Mouse (Mus musculus): ENCODE results near the gene Fgr. TPM values are rescaled to one million over a fixed set of nuclear protein-coding genes. Genes with fewer than 3 reads are reported as not detected.
A peak's percentile ranks its signal among the peaks of the same experiment; 100 is the strongest.

Fgr gene
- polyA plus RNA-seq, 1 experiment from 2014 or later, result 0.81 TPM

DNA sequence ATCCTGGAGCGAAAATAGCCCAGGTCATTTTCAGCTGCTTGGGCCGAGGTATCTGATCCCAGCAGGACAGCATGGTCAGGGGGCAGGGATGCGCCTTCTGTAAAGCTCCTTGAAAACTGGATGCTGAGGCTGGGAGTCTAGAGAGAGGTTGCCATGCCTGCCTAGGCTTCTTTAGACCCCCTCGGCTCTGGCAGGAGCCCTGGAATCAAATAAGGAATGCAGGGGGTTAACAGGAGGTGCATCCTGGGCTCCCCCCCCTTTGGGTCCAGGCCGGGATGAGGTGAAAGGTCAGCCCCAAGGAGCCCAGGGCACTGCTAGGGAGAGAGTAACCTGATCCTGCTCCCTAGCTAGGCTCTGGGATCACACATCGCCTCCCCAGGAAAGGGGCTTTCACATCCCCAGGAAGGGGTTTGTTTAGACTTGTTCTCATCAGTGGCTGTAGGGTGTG, 70.8 kb downstream of the Fgr start:
- H3K27ac ChIP-seq, result peak overlapping the region; percentile 95
- no peaks in the 10 kb centered on the region for H3K36me3 ChIP-seq
- H3K4me2 ChIP-seq, result peak overlapping the region; percentile 99
- H3K4me1 ChIP-seq, result peaks cover 100% of the 10 kb centered on the region
- H3K9ac ChIP-seq, result no peak overlapping the region
- WGBS, result 23% methylated on average over 6 of the region's 6 CpGs
- 0 out of 2 replicates have a peak, but pooled peaks have one; percentile 2 for ATAC-seq (replicated peaks; ENCODE audit: low FRiP score)
- H3K9me3 ChIP-seq (replicated peaks), result no peaks in the 10 kb centered on the region
- no peak overlapping the region for H3K4me3 ChIP-seq (replicated peaks)
- H3K27me3 ChIP-seq, result no peaks in the 10 kb centered on the region

DNA sequence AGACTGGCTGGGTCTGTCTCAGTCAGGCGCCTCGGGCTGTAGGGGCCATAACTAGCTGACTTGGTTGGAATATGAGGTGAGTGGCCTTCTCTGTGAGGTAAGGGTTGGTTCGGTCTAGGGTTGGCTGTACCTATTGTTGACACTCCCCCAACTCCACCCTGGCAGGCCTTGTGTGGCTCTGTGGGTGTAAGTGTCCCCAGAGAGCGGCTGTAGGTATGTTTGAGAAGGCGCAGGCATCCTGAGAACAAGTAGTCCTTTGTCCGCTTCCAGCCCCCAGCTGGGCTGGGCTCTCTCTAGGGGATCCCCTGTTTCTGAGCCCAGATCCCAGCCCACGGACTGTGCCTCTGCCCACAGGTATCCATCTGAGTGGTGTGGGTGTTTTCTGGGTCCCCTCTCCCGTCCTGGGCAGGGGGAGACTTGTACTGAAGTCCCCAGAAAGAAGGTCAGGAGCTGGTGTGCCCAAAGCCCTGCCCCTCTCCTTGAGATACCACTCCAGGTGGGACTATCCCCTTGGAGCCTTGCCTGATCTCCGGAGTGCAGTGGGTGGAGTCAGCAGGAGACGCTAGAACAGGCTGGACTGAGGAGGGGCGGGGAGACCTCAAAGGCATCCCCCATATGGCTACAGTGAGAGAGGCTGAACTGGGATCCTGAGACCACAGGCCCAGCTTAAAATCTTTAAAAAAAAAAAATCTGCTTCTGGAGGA, 72.0 kb downstream of the Fgr start:
- Histone ChIP-seq H3K4me1 (peaks cover 100% of the 10 kb centered on the region), H3K9ac (peak overlapping the region; percentile 31; the same call in 1 of the 2 replicates), H3K27me3 (no peaks in the 10 kb centered on the region), H3K4me3 (replicated peaks) (no peak overlapping the region), H3K27ac (peak overlapping the region; percentile 95), H3K9me3 (replicated peaks) (no peaks in the 10 kb centered on the region), H3K36me3 (no peaks in the 10 kb centered on the region), H3K4me2 (0 out of 2 replicates have a peak overlapping the region, but pooled peaks have one; percentile 9)
- WGBS, result 39% methylated on average over 11 of the region's 11 CpGs
- no peak for ATAC-seq (replicated peaks; ENCODE audit: low FRiP score)

DNA sequence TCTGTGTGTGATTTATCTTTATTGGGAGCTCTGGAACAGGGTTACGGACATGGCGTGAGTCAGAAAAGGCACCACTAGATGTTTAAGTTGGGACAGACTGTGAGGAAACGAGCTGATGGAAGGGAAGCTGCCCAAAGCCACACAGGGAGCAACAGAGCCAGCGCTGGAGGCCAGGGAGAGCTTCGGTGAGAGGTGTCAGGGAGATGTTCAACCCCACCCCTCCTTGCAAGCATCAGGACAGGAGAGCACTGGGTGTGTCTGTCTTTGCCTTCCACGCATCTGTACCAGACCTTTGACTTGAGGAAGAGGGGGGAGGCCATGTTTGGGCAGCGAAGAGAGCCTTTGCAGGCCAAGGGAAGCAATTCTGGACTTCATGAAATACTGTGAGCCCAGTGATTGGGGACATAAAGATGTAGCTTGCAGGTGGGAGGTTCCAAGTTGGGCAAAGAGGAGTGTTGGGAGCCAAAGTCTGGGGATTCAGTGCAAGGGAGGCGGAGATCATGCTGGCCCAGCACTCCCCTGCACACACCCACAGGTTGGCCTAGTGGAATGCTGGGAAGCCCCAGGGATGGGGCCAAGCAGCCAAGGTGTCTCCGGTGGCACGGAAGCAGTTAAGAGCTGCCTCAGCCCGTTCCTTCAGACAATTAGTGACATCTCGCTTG, 72.9 kb downstream of the Fgr start:
- H3K9me3 ChIP-seq (replicated peaks), result no peaks in the 10 kb centered on the region
- 0 out of 2 replicates have a peak overlapping the region, but pooled peaks have one; percentile 7 for H3K9ac ChIP-seq
- ATAC-seq (replicated peaks; ENCODE audit: low FRiP score), result no peak
- H3K27ac ChIP-seq, result peak overlapping the region; percentile 95
- H3K4me2 ChIP-seq, result peak overlapping the region; percentile 27
- no peak overlapping the region for H3K4me3 ChIP-seq (replicated peaks)
- H3K4me1 ChIP-seq, result peaks cover 100% of the 10 kb centered on the region
- no peaks in the 10 kb centered on the region for H3K27me3 ChIP-seq
- no peaks in the 10 kb centered on the region for H3K36me3 ChIP-seq
- WGBS, result 24% methylated on average over 12 of the region's 12 CpGs

DNA sequence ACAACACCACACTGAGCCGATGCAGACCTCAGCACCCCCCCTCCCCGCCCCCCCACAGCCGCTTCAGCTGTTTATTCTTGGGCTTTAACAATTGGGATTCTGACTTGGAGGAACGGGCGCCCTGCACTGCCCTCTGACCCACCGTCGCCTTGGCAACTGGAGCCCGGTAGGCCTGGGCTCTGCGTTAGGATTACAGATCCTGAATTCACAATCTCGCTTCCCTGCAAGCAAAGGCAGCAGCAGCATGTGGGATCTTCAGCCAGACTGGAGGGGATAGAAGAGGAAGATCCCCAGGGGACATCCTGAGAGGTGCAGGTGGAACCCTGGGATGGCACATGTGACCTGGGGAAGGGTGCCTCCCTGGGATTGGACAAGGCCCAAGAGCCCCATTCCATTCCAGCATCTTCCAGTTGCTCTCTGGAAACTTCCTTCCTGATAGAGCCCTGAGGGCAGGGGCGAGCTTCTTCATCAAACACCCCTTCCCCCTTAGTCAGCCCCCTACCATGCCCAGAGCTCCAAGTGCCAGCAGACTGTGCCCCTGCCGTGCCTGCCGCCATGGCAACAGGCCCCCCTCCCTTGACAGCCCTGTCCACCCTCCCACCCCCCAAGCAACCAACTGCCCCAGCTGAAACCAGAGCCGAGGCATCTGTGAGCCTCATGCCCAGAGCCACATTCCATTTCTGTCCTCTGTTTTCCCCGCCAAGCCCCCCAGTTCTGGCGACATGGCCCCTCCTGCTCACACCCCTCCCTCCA, 73.6 kb downstream of the Fgr start:
- no peaks in the 10 kb centered on the region for H3K27me3 ChIP-seq
- 23% methylated on average over 16 of the region's 16 CpGs for WGBS
- H3K36me3 ChIP-seq, result no peaks in the 10 kb centered on the region
- peak overlapping the region; percentile 95 for H3K27ac ChIP-seq
- no peaks in the 10 kb centered on the region for H3K9me3 ChIP-seq (replicated peaks)
- H3K4me1 ChIP-seq, result peaks cover 100% of the 10 kb centered on the region
- no peak for ATAC-seq (replicated peaks; ENCODE audit: low FRiP score)
- no peak overlapping the region for H3K4me3 ChIP-seq (replicated peaks)
- H3K4me2 ChIP-seq, result peak overlapping the region; percentile 27; the same call in 1 of the 2 replicates
- H3K9ac ChIP-seq, result no peak overlapping the region

DNA sequence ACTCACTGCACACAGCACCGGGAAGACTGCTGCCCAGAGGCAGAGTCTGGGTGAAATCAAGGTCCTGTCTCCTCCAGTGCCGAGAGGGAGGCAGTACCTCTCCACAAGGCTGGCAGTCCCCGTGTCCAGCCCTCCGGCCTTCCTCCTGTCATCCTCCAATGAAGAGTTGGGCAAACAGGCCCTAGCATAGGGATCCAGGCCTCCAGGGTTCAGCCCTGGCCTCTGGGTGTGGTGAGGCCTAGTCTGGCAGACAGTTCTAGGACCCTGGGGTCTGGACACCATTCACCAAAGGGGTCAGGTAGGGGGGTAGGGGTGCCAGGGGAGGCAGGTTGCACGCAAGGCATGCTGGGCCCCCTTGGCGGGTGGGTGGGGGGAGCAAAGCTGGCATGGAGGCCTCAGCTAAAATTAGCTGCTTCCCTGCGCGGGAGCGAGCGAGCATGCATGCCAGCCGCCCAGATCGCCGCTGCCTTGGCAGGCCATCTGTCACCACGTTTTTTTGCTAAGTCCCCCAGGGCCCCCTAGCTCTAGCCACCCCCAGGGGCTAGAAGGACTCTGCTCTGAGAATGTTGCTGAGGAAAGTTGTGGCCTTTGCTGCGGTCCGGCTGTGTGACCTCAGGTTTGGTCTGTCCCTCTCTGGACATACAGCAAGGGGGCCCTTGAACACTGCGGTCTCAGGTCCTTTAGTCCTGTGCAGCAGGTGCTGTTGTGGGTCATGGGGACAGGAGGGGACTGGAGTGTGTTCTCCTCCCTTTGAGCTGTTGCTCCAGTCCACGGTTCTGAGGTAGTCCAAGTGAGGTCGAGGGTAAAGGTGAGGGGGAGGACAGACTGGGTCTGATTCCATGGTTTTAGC, 75.4 kb downstream of the Fgr start:
- Histone ChIP-seq H3K27me3 (no peaks in the 10 kb centered on the region), H3K36me3 (no peaks in the 10 kb centered on the region), H3K9ac (no peak overlapping the region), H3K9me3 (replicated peaks) (no peaks in the 10 kb centered on the region), H3K4me3 (replicated peaks) (no peak overlapping the region), H3K4me2 (no peak overlapping the region; the same call in 1 of the 2 replicates), H3K4me1 (peaks cover 100% of the 10 kb centered on the region), H3K27ac (peak overlapping the region; percentile 69)
- WGBS, result 44% methylated on average over 19 of the region's 19 CpGs
- ATAC-seq (replicated peaks; ENCODE audit: low FRiP score), result no peak

DNA sequence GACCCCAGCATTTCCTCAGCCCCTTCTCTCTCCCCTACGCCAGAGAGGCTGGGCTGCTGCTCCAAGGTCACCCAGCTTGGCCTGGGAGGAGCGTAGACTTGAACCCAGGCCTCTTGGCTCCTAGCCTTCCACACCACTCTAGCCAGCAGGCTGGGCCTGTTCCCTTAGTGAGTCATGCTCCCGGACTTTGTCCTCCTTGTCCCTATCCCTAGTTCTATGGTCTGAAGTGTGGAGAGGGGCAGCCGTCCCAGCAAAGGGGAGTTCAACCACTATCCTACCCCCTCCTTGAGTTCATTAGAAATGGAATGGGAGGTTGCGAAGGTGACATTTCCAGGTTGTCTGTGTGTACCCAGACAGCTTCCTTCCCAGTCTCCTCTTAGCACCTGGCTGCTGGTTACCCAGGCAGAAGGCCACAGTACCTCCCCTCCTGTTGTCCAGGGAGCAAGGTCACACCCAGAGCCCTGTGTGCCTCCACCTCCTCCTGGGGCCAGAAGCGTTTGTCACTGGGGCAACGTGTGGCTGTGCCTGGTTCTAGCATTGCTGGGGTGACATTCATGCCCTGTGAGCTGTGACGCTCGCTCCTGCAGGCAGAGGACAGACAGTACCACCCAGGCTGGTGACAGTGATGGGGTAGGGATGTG, 76.4 kb downstream of the Fgr start:
- Histone ChIP-seq H3K9ac (peak overlapping the region; percentile 0; the same call in 1 of the 2 replicates), H3K4me3 (replicated peaks) (no peak overlapping the region), H3K4me1 (peaks cover 99% of the 10 kb centered on the region), H3K36me3 (peaks cover 7% of the 10 kb centered on the region), H3K9me3 (replicated peaks) (no peaks in the 10 kb centered on the region), H3K27ac (peak overlapping the region; percentile 69), H3K4me2 (no peak overlapping the region), H3K27me3 (no peaks in the 10 kb centered on the region)
- WGBS, result 62% methylated on average over 9 of the region's 9 CpGs
- ATAC-seq (replicated peaks; ENCODE audit: low FRiP score), result no peak

DNA sequence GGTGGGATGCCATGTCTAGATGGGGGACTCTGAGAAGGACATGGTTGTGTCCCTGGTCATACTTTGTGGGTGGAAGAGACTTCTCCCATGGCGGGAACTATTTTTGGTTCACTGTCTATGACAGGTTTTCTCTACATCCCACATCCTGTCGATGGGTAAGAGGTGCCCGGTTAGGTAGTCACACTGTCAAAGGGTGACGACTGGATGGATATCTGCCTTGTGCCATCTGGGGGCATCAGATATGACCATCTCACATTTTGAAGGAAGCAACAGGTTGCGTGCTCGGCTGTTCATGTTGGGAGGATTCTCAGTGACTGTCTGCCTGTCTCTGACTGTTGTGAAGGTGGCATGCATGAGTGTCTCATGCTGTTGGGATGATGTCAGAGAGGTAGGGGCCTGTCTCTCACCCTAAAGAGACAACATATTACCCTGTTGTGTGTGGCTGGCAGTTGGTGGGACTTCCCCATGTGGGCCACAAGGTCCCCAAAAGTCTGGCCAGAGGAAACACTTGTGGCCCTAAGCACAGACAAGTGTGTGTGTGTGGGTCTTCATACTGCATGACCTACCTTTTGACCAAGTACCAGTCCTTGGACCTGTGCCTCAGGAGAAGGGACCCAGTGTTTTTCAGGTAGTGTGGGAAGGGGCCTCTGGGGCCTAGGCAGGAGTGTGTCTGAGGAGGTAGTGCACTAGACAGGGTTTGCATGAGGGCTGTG, 77.1 kb downstream of the Fgr start:
- H3K4me2 ChIP-seq, result no peak overlapping the region
- ATAC-seq (replicated peaks; ENCODE audit: low FRiP score), result no peak
- no peak overlapping the region for H3K4me3 ChIP-seq (replicated peaks)
- no peak overlapping the region for H3K9ac ChIP-seq
- no peaks in the 10 kb centered on the region for H3K27me3 ChIP-seq
- 88% methylated on average over 6 of the region's 6 CpGs for WGBS
- peak overlapping the region; percentile 69; the same call in 1 of the 2 replicates for H3K27ac ChIP-seq
- H3K4me1 ChIP-seq, result peaks cover 99% of the 10 kb centered on the region
- peaks cover 8% of the 10 kb centered on the region for H3K36me3 ChIP-seq
- H3K9me3 ChIP-seq (replicated peaks), result no peaks in the 10 kb centered on the region

DNA sequence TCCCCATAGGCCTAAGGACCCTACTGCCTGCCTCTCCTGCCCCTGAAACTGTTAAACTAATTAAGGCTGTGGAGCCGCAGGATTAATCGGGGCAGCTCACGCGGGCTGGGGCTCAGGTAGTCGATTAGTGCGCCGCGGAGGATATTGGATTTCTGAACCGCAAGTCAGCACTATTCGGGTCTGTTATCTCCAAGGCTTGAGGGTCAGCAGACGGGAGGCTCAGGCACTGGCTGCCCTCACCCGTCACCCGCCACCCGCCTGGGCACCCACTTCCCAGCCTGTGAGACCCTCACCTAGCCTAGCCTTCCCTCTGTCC, 77.6 kb downstream of the Fgr start:
- no peaks in the 10 kb centered on the region for H3K27me3 ChIP-seq
- ATAC-seq (replicated peaks; ENCODE audit: low FRiP score), result no peak
- H3K4me1 ChIP-seq, result peaks cover 99% of the 10 kb centered on the region
- peak overlapping the region; percentile 66 for H3K27ac ChIP-seq
- no peaks in the 10 kb centered on the region for H3K9me3 ChIP-seq (replicated peaks)
- H3K4me2 ChIP-seq, result 0 out of 2 replicates have a peak overlapping the region, but pooled peaks have one; percentile 3
- no peak overlapping the region for H3K4me3 ChIP-seq (replicated peaks)
- peaks cover 8% of the 10 kb centered on the region for H3K36me3 ChIP-seq
- H3K9ac ChIP-seq, result no peak overlapping the region
- WGBS, result 40% methylated on average over 14 of the region's 14 CpGs
